Mouse (Mus musculus) lung, adult 2 months (tissue): ENCODE measurements around the gene Acot6.

Experiments
- CTCF ChIP-seq: fragments of 200-500 bp; IDR thresholded peaks from 2 replicates; pipeline ENCODE4 v1.5.1; 2011; ENCODE audit warnings: mild to moderate bottlenecking, low read length, control low read depth; ENCODE audit not compliant: insufficient read depth
- POLR2A ChIP-seq: fragments of 200-500 bp; IDR thresholded peaks from 2 replicates; pipeline ENCODE4 v1.6.1; 2011; ENCODE audit warnings: low read depth, mild to moderate bottlenecking, control low read depth, low read length, borderline replicate concordance; ENCODE audit errors: extremely low read depth

DNA sequence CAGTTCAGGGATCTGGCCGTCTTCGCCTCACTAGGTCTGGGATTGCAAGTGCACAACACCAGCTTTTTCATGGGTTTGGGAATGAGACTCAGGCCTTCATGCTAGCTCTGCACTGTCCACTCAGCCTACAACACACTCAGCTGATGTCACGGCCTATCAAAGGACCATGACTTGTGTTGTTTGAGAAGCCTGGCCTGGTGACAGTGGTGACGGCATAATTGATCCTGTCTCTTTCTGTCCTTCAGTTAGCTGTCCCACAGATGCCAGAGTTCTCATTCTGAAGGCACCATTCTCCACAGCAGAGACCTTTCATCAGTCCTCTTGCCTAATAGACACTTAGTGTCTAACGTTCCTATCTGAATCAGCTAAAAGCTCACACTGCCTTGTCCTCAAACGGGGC lies 28.1 kb downstream of the Acot6 start:
- TF ChIP-seq POLR2A (no peak), CTCF (no peak)
